Mouse (Mus musculus) forebrain, embryonic 16.5 days (tissue): ENCODE data around the gene Optn. TPM values are rescaled to one million over a fixed set of nuclear protein-coding genes. Genes with fewer than 3 reads are reported as not detected.

Experiments
- ATAC-seq: fragments of 200-750 bp; cut with Nextera tagmentation; 2 replicates; pipeline ENCODE4 v1.8.0; 2017; ENCODE audit warnings: mild to moderate bottlenecking, moderate library complexity
- H3K27ac ChIP-seq: fragments of 300-500 bp; sonication (generic); 2 replicates; pipeline ENCODE4 v1.5.1; 2014; ENCODE audit warnings: low read length, control low read depth
- H3K27me3 ChIP-seq: fragments of 300-500 bp; sonication (generic); replicated peaks from 2 replicates; pipeline ENCODE4 v1.6.1; 2014; ENCODE audit warnings: low read length; ENCODE audit not compliant: control insufficient read depth, insufficient read depth
- H3K36me3 ChIP-seq: fragments of 300-500 bp; sonication (generic); 2 replicates; pipeline ENCODE4 v1.6.1; 2014; ENCODE audit not compliant: control insufficient read depth, insufficient read depth
- H3K4me1 ChIP-seq: fragments of 300-500 bp; sonication (generic); replicated peaks from 2 replicates; pipeline ENCODE4 v1.6.1; 2014; ENCODE audit warnings: low read length; ENCODE audit not compliant: control insufficient read depth, insufficient read depth
- H3K4me2 ChIP-seq: fragments of 300-500 bp; sonication (generic); 2 replicates; pipeline ENCODE4 v1.6.1; 2014; ENCODE audit warnings: mild to moderate bottlenecking, low read length, control low read depth
- H3K4me3 ChIP-seq: fragments of 300-500 bp; sonication (generic); replicated peaks from 2 replicates; pipeline ENCODE4 v1.5.1; 2014; ENCODE audit warnings: mild to moderate bottlenecking, low read length, control low read depth
- H3K9ac ChIP-seq: fragments of 300-500 bp; sonication (generic); replicated peaks from 2 replicates; pipeline ENCODE4 v1.6.1; 2014; ENCODE audit warnings: low read depth, low read length, control low read depth
- H3K9me3 ChIP-seq: fragments of 300-500 bp; sonication (generic); 2 replicates; pipeline ENCODE4 v1.6.1; 2016; ENCODE audit warnings: low read length; ENCODE audit not compliant: control insufficient read depth
- WGBS: fragments of 180-500 bp; shearing (Covaris S2); extraction: QIAGEN DNeasy Blood & Tissue Kit; methylation state at CpG from one replicate; pipeline ENCODE4 v1.1.7; 2014; 5-methylcytosine and 5-hydroxymethylcytosine counted together
- polyA plus RNA-seq: library from polyadenylated mRNA; unstranded; fragments of >200 nt; fragmentation: Nextera tagmentation; extraction: Ambion mirVana; gene quantifications from 2 replicates; pipeline ENCODE4 v1.2.1, GENCODE M21; 2015

Optn gene
- polyA plus RNA-seq, 1 experiment from 2014 or later, result 8.0 TPM

GRCm38 (mm10) chr2:5087667-5088066 lies 23.8 kb upstream of the Optn start:
- 82% methylated on average over 3 of the region's 3 CpGs for WGBS
- no peaks in the 10 kb centered on the region for H3K36me3 ChIP-seq
- no peak for ATAC-seq
- no peak overlapping the region for H3K4me3 ChIP-seq
- no peaks in the 10 kb centered on the region for H3K9me3 ChIP-seq
- no peaks in the 10 kb centered on the region for H3K27me3 ChIP-seq
- H3K4me1 ChIP-seq, result no peaks in the 10 kb centered on the region
- H3K4me2 ChIP-seq, result no peak overlapping the region
- no peak overlapping the region for H3K27ac ChIP-seq
- no peak overlapping the region for H3K9ac ChIP-seq

- Histone ChIP-seq H3K9ac (no peak overlapping the region), H3K27me3 (no peaks in the 10 kb centered on the region), H3K4me2 (no peak overlapping the region), H3K4me1 (peaks cover 3% of the 10 kb centered on the region), H3K36me3 (no peaks in the 10 kb centered on the region), H3K9me3 (no peaks in the 10 kb centered on the region), H3K4me3 (no peak overlapping the region), H3K27ac (no peak overlapping the region)
- WGBS, result 90% methylated on average over 7 of the region's 7 CpGs
- ATAC-seq, result no peak
These were observed 19.9 kb upstream of the Optn start for GRCm38 (mm10) chr2:5083739-5084138.

GRCm38 (mm10) chr2:5080053-5080787 lies 16.4 kb upstream of the Optn start:
- Histone ChIP-seq H3K9me3 (no peaks in the 10 kb centered on the region), H3K4me3 (peak overlapping the region; percentile 27), H3K36me3 (no peaks in the 10 kb centered on the region), H3K4me2 (peak overlapping the region; percentile 45), H3K9ac (0 out of 2 replicates have a peak overlapping the region, but pooled peaks have one; percentile 6), H3K27ac (no peak overlapping the region), H3K27me3 (no peaks in the 10 kb centered on the region), H3K4me1 (peaks cover 3% of the 10 kb centered on the region)
- 6% methylated on average over 14 of the region's 14 CpGs for WGBS
- ATAC-seq, result peak; percentile 83

DNA sequence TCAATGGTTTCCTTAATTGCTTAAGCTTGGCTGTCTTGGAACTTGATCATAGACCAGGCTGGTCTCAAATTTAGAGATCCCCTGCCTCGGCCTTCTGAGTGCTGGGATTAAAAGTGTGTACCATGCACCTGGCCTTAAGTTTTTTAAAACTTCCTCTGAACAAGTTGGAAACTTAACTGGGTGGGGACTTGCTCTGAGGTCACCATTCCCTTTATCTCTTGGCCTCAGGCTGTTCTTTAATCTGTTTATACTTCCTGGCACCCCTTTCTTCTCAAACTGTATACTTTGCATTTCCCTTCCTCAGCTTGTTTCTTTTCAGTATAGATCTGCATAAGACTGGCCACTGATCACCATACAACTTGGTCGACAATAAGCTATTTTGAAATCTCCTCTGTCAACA lies 14.1 kb upstream of the Optn start:
- Histone ChIP-seq H3K27ac (no peak overlapping the region), H3K9me3 (peaks cover 4% of the 10 kb centered on the region; the same call in 1 of the 2 replicates), H3K9ac (no peak overlapping the region), H3K36me3 (no peaks in the 10 kb centered on the region), H3K4me3 (no peak overlapping the region), H3K4me1 (peaks cover 3% of the 10 kb centered on the region), H3K27me3 (no peaks in the 10 kb centered on the region), H3K4me2 (no peak overlapping the region)
- no peak for ATAC-seq
- WGBS, result 67% methylated on average over 2 of the region's 2 CpGs

DNA sequence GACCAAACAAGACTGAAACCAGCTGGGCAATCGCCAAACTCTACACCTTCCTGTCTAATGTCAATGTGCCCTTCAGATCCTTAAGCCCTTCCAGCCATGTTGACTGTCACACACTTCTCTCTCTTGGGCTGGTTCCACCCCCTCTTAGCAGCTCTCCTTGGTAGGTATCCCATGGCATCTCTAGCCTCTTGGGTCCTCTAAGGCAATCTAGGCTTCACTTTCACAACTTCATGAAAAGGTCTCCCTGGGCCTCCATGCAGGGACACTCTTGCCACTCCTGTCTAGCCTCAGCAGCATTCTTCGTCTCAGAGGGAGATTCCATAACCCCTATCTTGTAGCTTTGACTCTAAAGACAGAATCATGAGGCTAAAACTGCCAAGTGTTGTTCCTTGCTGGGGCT lies 13.6 kb upstream of the Optn start:
- no peak for ATAC-seq
- Histone ChIP-seq H3K4me1 (peaks cover 3% of the 10 kb centered on the region), H3K4me2 (no peak overlapping the region), H3K36me3 (no peaks in the 10 kb centered on the region), H3K4me3 (no peak overlapping the region), H3K27me3 (no peaks in the 10 kb centered on the region), H3K27ac (no peak overlapping the region), H3K9me3 (peaks cover 4% of the 10 kb centered on the region; the same call in 1 of the 2 replicates), H3K9ac (no peak overlapping the region)
- WGBS, result 87% methylated on average over 2 of the region's 2 CpGs

DNA sequence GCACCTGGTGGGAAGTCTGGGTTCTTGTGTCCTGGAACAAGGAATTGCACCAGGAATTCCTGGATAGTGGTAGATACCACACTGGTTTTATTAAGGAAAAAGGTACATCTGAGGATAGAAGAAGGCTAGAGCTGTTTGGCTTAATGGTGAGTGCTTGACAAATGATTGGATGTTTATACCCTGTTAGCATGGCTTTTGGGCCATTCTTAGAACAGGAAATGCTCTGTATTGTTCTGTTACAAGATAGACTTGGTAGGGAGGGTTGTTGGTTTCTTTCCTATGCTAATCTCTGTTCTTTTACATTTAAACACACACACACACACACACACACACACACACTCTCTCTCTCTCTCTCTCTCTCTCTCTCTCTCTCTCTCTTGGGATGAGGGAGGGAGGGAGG lies 12.0 kb upstream of the Optn start:
- Histone ChIP-seq H3K27me3 (no peaks in the 10 kb centered on the region), H3K36me3 (no peaks in the 10 kb centered on the region), H3K4me3 (no peak overlapping the region), H3K27ac (no peak overlapping the region), H3K9me3 (peaks cover 4% of the 10 kb centered on the region; the same call in 1 of the 2 replicates), H3K4me2 (no peak overlapping the region), H3K4me1 (peaks cover 3% of the 10 kb centered on the region), H3K9ac (no peak overlapping the region)
- no peak for ATAC-seq

DNA sequence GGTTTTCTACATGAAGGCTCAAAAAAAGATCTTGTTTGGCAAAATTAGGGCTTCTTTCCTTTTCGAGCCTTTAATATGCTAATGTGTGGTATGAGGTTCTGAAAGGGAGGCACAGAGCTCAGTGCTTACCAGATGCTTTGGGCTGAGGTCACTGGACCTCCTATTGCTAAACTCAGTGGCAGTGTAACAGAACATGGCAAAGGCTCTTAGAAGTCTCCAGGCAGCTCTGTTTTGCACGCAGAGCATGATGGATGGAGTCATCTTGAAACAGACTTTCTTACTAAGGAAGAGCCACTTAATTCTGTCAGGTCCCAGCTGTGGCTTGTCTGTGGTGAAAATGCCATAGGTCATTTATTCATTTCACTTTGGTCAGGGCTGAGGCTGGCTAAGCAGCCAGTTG lies 11.6 kb upstream of the Optn start:
- no peaks in the 10 kb centered on the region for H3K27me3 ChIP-seq
- H3K4me2 ChIP-seq, result no peak overlapping the region
- H3K9ac ChIP-seq, result no peak overlapping the region
- no peak overlapping the region for H3K27ac ChIP-seq
- no peaks in the 10 kb centered on the region; the same call in 1 of the 2 replicates for H3K4me1 ChIP-seq
- peaks cover 4% of the 10 kb centered on the region; the same call in 1 of the 2 replicates for H3K9me3 ChIP-seq
- H3K36me3 ChIP-seq, result no peaks in the 10 kb centered on the region
- H3K4me3 ChIP-seq, result no peak overlapping the region
- WGBS, result 53% methylated on average over 2 of the region's 2 CpGs
- no peak for ATAC-seq

DNA sequence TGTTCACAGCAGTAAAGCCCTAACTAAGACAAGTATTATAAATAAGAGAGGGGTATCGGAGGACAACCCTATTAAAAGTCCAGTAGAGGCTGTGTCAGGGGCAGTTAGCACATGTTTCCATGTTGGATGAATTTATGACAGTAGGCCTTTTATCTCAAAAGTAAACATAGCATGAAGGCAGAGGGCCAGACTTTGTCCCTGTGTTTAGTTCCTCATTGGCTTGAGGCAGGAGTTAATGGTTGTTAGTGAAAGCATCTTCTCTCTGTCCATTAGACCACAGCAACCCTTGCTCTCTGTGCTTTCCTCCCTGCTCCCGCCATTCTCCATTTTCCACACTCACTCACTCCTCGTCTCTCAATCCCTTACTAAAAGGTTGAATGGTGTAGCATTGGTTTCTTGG lies 9.9 kb upstream of the Optn start:
- 92% methylated on average over 3 of the region's 3 CpGs for WGBS
- ATAC-seq, result no peak

DNA sequence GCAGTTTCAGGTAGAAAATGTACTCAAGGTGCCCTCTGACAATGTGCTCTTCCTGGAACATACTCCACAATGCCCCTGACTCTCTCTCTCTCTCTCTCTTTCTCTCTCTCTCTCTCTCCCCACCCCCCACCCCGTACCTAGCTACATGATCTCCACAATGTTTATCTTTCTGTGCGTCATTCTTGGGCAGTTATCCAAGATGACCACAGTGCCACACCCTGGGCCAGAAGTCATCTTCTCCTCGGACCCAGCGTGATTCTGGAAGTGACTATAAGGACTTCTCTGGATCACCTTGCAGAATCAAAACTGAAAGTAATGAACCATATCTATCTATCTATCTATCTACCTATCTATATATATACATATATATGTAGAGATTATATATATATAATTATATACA lies 4.1 kb upstream of the Optn start:
- H3K9me3 ChIP-seq, result no peaks in the 10 kb centered on the region
- no peak for ATAC-seq
- 88% methylated on average over 4 of the region's 4 CpGs for WGBS
- H3K4me2 ChIP-seq, result no peak overlapping the region
- H3K27me3 ChIP-seq, result no peaks in the 10 kb centered on the region
- no peak overlapping the region for H3K27ac ChIP-seq
- peaks cover 10% of the 10 kb centered on the region; the same call in 1 of the 2 replicates for H3K4me1 ChIP-seq
- H3K4me3 ChIP-seq, result no peak overlapping the region
- no peaks in the 10 kb centered on the region for H3K36me3 ChIP-seq
- no peak overlapping the region for H3K9ac ChIP-seq

More for the DNA sequence above, 9.9 kb upstream of the Optn start:
- Histone ChIP-seq H3K9me3 (peaks cover 4% of the 10 kb centered on the region; the same call in 1 of the 2 replicates), H3K9ac (no peak overlapping the region), H3K4me1 (no peaks in the 10 kb centered on the region), H3K4me3 (no peak overlapping the region), H3K27ac (no peak overlapping the region), H3K4me2 (no peak overlapping the region), H3K27me3 (no peaks in the 10 kb centered on the region), H3K36me3 (no peaks in the 10 kb centered on the region)
